Mouse (Mus musculus) heart, embryonic 11.5 days (tissue): Measurements from ENCODE around the gene Mroh7. TPM values are rescaled to one million over a fixed set of nuclear protein-coding genes. Genes with fewer than 3 reads are reported as not detected.

Experiments used
- ATAC-seq: fragments of 200-750 bp; cut with Nextera tagmentation; replicated peaks from 2 replicates; pipeline ENCODE4 v1.8.0; 2017; ENCODE audit warnings: moderate library complexity; ENCODE audit not compliant: insufficient number of reproducible peaks, low FRiP score, low TSS enrichment
- H3K27ac ChIP-seq: fragments of 300-500 bp; sonication (generic); 2 replicates; pipeline ENCODE4 v1.5.1; 2014; ENCODE audit warnings: mild to moderate bottlenecking, low read depth, low read length
- H3K27me3 ChIP-seq: fragments of 300-500 bp; sonication (generic); 2 replicates; pipeline ENCODE4 v1.6.1; 2014; ENCODE audit warnings: mild to moderate bottlenecking, low read length, mixed read lengths; ENCODE audit not compliant: control insufficient read depth, insufficient read depth
- H3K36me3 ChIP-seq: fragments of 300-500 bp; sonication (generic); 2 replicates; pipeline ENCODE4 v1.6.1; 2014; ENCODE audit warnings: mild to moderate bottlenecking, low read length, moderate library complexity, mixed read lengths; ENCODE audit not compliant: control insufficient read depth, insufficient read depth
- H3K4me1 ChIP-seq: fragments of 300-500 bp; sonication (generic); 2 replicates; pipeline ENCODE4 v1.6.1; 2014; ENCODE audit warnings: low read length; ENCODE audit not compliant: control insufficient read depth, insufficient read depth
- H3K4me2 ChIP-seq: fragments of 300-500 bp; sonication (generic); 2 replicates; pipeline ENCODE4 v1.6.1; 2014; ENCODE audit warnings: mild to moderate bottlenecking, moderate library complexity
- H3K4me3 ChIP-seq: fragments of 300-500 bp; sonication (generic); 2 replicates; pipeline ENCODE4 v1.5.1; 2014; ENCODE audit warnings: low read depth, low read length
- H3K9ac ChIP-seq: fragments of 300-500 bp; sonication (generic); 2 replicates; pipeline ENCODE4 v1.6.1; 2014; ENCODE audit warnings: mild to moderate bottlenecking, low read depth, low read length, moderate library complexity
- H3K9me3 ChIP-seq: fragments of 300-500 bp; sonication (generic); replicated peaks from 2 replicates; pipeline ENCODE4 v1.6.1; 2016; ENCODE audit warnings: low read length; ENCODE audit not compliant: control insufficient read depth
- WGBS: fragments of 180-500 bp; shearing (Covaris S2); extraction: QIAGEN DNeasy Blood & Tissue Kit; methylation state at CpG from one replicate; pipeline ENCODE4 v1.1.7; 2014; ENCODE audit not compliant: insufficient replicate concordance; 5-methylcytosine and 5-hydroxymethylcytosine counted together
- polyA plus RNA-seq: library from polyadenylated mRNA; unstranded; fragments of >200 nt; fragmentation: Nextera tagmentation; extraction: Ambion mirVana; gene quantifications from 2 replicates; pipeline ENCODE4 v1.2.1, GENCODE M21; 2014

The Mroh7 gene
- polyA plus RNA-seq, 1 experiment from 2014 or later: 0.17 TPM

DNA sequence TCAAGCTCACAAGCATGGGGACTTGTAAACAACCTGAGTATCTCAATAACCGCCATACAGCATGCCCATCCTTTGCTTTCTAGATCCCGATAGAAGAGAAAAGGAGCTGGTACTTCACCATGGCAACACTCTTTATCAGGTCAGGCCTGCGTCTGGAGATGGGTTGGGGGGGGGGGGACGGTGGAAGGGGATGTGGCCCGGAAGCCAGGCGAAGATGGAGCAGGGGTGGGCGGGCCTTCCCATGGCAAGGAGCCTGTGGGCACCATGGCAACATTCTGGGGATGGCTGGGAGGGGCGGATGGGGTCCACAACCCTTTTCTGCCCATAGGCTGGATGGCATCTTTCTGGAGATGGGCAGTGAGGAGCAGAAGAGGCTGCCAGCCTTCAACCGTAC is 96.6 kb downstream of the Mroh7 start:
- 28% methylated on average over 8 of the region's 9 CpGs for WGBS
- H3K36me3 ChIP-seq: no peaks in the 10 kb centered on the region
- ATAC-seq: no peak

DNA sequence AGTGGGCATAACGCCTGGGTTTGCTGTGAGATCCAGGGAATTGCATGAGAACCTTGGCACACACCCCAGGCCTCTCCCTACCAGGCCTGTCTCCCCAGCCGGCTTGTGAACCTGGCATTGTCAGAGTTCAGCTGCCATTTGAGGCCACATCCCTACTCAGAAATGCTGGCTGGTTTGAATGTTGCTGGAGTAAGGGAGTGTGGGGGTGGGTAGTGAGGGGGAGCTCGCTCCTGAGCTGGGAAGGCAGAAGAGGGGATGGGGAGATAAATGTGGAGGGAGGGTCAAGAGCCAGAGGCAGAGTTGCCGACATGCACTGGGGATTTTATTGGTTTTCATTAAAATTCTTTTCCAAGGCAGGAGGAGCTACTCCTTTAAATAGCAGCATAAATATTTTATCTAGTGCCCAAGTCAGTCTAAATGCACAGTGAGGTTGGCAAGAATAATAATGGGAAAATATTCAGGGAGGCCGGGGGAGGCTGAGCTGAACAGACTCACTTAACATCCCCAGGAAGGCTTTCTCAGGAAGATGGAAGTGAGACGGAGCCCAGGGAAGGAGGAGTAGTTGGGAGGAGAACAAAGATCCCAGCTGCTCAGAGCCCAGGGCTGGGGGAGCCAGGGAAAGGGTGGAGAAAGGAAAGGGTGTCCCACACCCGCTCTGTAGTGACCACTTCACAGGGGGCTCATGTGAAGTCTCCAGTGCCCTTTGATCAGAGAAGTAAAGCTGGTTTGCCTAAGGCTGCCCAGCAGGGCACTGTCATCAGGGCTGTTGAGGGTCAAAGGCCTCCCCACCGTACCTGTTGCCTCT is 97.2 kb downstream of the Mroh7 start:
- ATAC-seq: no peak
- 32% methylated on average over 8 of the region's 8 CpGs for WGBS
- no peak overlapping the region for H3K4me3 ChIP-seq
- peaks cover 3% of the 10 kb centered on the region; the same call in 1 of the 2 replicates for H3K4me1 ChIP-seq
- peaks cover 17% of the 10 kb centered on the region for H3K27me3 ChIP-seq
- H3K36me3 ChIP-seq: no peaks in the 10 kb centered on the region
- H3K9me3 ChIP-seq: no peaks in the 10 kb centered on the region
- no peak overlapping the region for H3K9ac ChIP-seq
- H3K27ac ChIP-seq: peak overlapping the region; percentile 35; the same call in 1 of the 2 replicates
- no peak overlapping the region for H3K4me2 ChIP-seq

More for the DNA sequence above, 96.6 kb downstream of the Mroh7 start:
- no peak overlapping the region for H3K4me3 ChIP-seq
- H3K27me3 ChIP-seq: peaks cover 20% of the 10 kb centered on the region
- H3K9ac ChIP-seq: no peak overlapping the region
- peaks cover 3% of the 10 kb centered on the region; the same call in 1 of the 2 replicates for H3K4me1 ChIP-seq
- no peaks in the 10 kb centered on the region for H3K9me3 ChIP-seq
- peak overlapping the region; percentile 35; the same call in 1 of the 2 replicates for H3K27ac ChIP-seq
- H3K4me2 ChIP-seq: no peak overlapping the region

GRCm38 (mm10) chr4:106632313-106632712 is 98.4 kb downstream of the Mroh7 start:
- no peaks in the 10 kb centered on the region for H3K9me3 ChIP-seq
- no peaks in the 10 kb centered on the region for H3K36me3 ChIP-seq
- H3K4me2 ChIP-seq: no peak overlapping the region
- H3K27ac ChIP-seq: no peak overlapping the region
- no peak overlapping the region for H3K9ac ChIP-seq
- WGBS: 40% methylated on average over 1 of the region's 3 CpGs
- H3K27me3 ChIP-seq: peaks cover 20% of the 10 kb centered on the region
- H3K4me3 ChIP-seq: no peak overlapping the region
- ATAC-seq: no peak
- H3K4me1 ChIP-seq: peaks cover 3% of the 10 kb centered on the region; the same call in 1 of the 2 replicates

Other genes starting within 250 kb of the Mroh7 start
- not detected in 2 replicates for gene Bsnd, start 238.6 kb downstream of the Mroh7 start, polyA plus RNA-seq
- gene Dhcr24, start 169.9 kb downstream of the Mroh7 start, polyA plus RNA-seq: 16.1 and 22.1 TPM in 2 replicates
- 0.34 and 1.3 TPM in 2 replicates for gene Lexm, start 113.7 kb downstream of the Mroh7 start, polyA plus RNA-seq
- gene Ttc22, start 108.5 kb downstream of the Mroh7 start, polyA plus RNA-seq: 0.43 and 0.66 TPM in 2 replicates
- 11.3 and 12.2 TPM in 2 replicates for gene Pars2, start 79.9 kb downstream of the Mroh7 start, polyA plus RNA-seq
- gene Ttc4, start 52.0 kb downstream of the Mroh7 start, polyA plus RNA-seq: 54.2 and 62.5 TPM in 2 replicates
- gene Fam151a, start 3.0 kb upstream of the Mroh7 start, polyA plus RNA-seq: 0.11 TPM in 1 of 2 replicates, not detected in the other
- 3.0 and 4.3 TPM in 2 replicates for gene Acot11, start 74.1 kb upstream of the Mroh7 start, polyA plus RNA-seq
- gene Ssbp3, start 179.8 kb upstream of the Mroh7 start, polyA plus RNA-seq: 54.2 and 63.4 TPM in 2 replicates